Mouse (Mus musculus): ENCODE data around the gene Vrk1. TPM values are rescaled to one million over a fixed set of nuclear protein-coding genes. Genes with fewer than 3 reads are reported as not detected.
A peak's percentile ranks its signal among the peaks of the same experiment; 100 is the strongest.

Gene Vrk1
- total and polyA plus RNA-seq, 3 experiments: 55.2 to 124 (median 69.1) TPM

DNA sequence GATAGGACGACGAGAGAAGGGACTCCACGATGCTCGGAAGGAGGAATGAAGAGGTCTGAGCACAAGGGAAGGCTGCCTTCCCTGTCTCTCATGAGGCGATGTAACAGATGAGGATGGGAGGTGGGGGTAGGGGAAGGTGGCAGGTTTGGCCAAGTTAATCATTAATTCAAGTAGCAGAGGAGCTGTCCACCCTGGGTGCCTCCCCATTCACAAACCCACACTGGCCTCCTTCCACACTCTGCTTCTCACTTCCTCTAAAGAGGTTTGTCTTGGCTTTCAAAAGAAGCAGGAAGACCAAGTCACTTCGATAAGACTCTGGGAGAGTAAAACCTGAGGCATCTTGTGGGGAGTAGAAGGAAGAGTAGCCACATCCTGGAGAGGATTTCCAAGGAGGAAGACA, 5.3 kb upstream of the Vrk1 start:
- Histone ChIP-seq H3K4me1 (ENCODE audit: control insufficient read depth in 1 of 2, insufficient read depth in 2 of 2) (peaks cover 6 to 16% of the 10 kb centered on the region in 2 experiments), H3K27ac (ENCODE audit: insufficient read depth, low read depth) (no peak overlapping the region), H3K4me3 (replicated peaks in 1 of 3; ENCODE audit: low read depth in 2 of 3, low read length in 2 of 3, poor library complexity in 1 of 3) (peak overlapping the region in 1 of 3 experiments; percentile 19), H3K4me2 (ENCODE audit: insufficient read depth, low read depth, poor library complexity, severe bottlenecking) (peak overlapping the region; percentile 25), H3K27me3 (replicated peaks) (no peaks in the 10 kb centered on the region), H3K9ac (ENCODE audit: insufficient read depth, low read depth) (no peak overlapping the region), H3K79me2 (replicated peaks; ENCODE audit: control insufficient read depth, extremely low read depth, insufficient read depth, poor library complexity, severe bottlenecking) (no peaks in the 10 kb centered on the region), H3K9me3 (replicated peaks; ENCODE audit: low read length) (no peaks in the 10 kb centered on the region), H3K36me3 (replicated peaks in 1 of 2; ENCODE audit: control insufficient read depth in 1 of 2, insufficient read depth in 1 of 2, low read length in 1 of 2) (no peaks in the 10 kb centered on the region)
- TF ChIP-seq UBTF (IDR thresholded peaks at IDR 0.05; ENCODE audit: low read depth, low read length) (no peak), TCF12 (IDR thresholded peaks at IDR 0.05; ENCODE audit: low read depth, low read length) (no peak), ETS1 (conservative IDR thresholded peaks at IDR 0.05; ENCODE audit: low read depth, low read length) (no peak), MAZ (IDR thresholded peaks at IDR 0.05; ENCODE audit: low read depth, low read length) (no peak), IRF4 (IDR thresholded peaks at IDR 0.05; ENCODE audit: low read depth, low read length) (no peak), USF1 (IDR thresholded peaks at IDR 0.05; ENCODE audit: low read depth, low read length) (no peak), ZNF384 (IDR thresholded peaks at IDR 0.05; ENCODE audit: low read depth, low read length) (no peak), SIN3A (IDR thresholded peaks at IDR 0.05; ENCODE audit: low read length) (no peak), MXI1 (IDR thresholded peaks at IDR 0.05; ENCODE audit: low read depth, low read length) (no peak), PAX5 (IDR thresholded peaks at IDR 0.05; ENCODE audit: low read length) (no peak), ZC3H11A (IDR thresholded peaks at IDR 0.05; ENCODE audit: low read depth, low read length) (no peak), NELFE (IDR thresholded peaks at IDR 0.05; ENCODE audit: low read depth, low read length) (no peak), CTCF (conservative IDR thresholded peaks at IDR 0.05 in 1 of 2, IDR thresholded peaks at IDR 0.05 in 1 of 2; ENCODE audit: low read depth in 2 of 2, low read length in 2 of 2) (no peak), ZMIZ1 (IDR thresholded peaks at IDR 0.05; ENCODE audit: low read depth, low read length) (no peak), CHD2 (IDR thresholded peaks at IDR 0.05; ENCODE audit: low read length) (no peak)
- in situ Hi-C loops (cut with MboI; ENCODE audit: low pct_ligation_motif_present, low pct_unique_long_range_greater_than_20kb, low sequenced_read_pairs) (no loop called here), dilution Hi-C loops (cut with MboI; ENCODE audit: extremely low pct_ligation_motif_present, extremely low pct_unique_long_range_greater_than_20kb, low sequenced_read_pairs) (no loop called here)
- peak; percentile 33 for DNase-seq (ENCODE audit: extremely low read depth)

DNA sequence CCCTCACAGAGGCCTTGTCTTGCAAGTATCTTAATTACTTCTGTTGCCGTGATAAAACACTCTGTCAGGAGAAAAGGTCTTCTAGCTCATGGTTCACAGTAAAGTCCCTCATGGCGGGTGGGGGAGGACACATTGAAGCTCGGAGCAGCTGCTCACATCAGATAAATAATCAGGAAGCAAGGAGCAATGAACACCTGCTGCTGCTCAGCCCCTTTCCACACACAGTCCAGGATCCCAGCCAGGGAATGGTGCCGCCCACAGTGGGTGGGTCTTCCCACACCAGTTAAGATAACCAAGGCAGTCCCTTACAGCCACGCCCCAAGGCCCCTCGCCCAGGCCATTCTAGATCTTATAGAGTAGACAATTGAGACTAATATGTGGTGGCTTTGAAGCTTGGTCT, 3.8 kb upstream of the Vrk1 start:
- H3K4me2 ChIP-seq (ENCODE audit: insufficient read depth, low read depth, poor library complexity, severe bottlenecking): no peak overlapping the region
- dilution Hi-C loops (cut with MboI; ENCODE audit: extremely low pct_ligation_motif_present, extremely low pct_unique_long_range_greater_than_20kb, low sequenced_read_pairs) (no loop called here), in situ Hi-C loops (cut with MboI; ENCODE audit: low pct_ligation_motif_present, low pct_unique_long_range_greater_than_20kb, low sequenced_read_pairs) (no loop called here)

More for the DNA sequence above, 3.8 kb upstream of the Vrk1 start:
- Histone ChIP-seq H3K4me3 (replicated peaks in 1 of 3; ENCODE audit: low read depth in 2 of 3, low read length in 2 of 3, poor library complexity in 1 of 3) (no peak overlapping the region), H3K27me3 (replicated peaks) (no peaks in the 10 kb centered on the region), H3K79me2 (replicated peaks; ENCODE audit: control insufficient read depth, extremely low read depth, insufficient read depth, poor library complexity, severe bottlenecking) (peaks cover 7% of the 10 kb centered on the region), H3K4me1 (ENCODE audit: control insufficient read depth in 1 of 2, insufficient read depth in 2 of 2) (peaks cover 6 to 18% of the 10 kb centered on the region in 2 experiments), H3K9ac (ENCODE audit: insufficient read depth, low read depth) (no peak overlapping the region), H3K27ac (ENCODE audit: insufficient read depth, low read depth) (no peak overlapping the region), H3K9me3 (replicated peaks; ENCODE audit: low read length) (no peaks in the 10 kb centered on the region), H3K36me3 (replicated peaks in 1 of 2; ENCODE audit: control insufficient read depth in 1 of 2, insufficient read depth in 1 of 2, low read length in 1 of 2) (no peaks in the 10 kb centered on the region)
- TF ChIP-seq JUN (IDR thresholded peaks at IDR 0.05; ENCODE audit: insufficient read depth, low read depth, low read length): no peak
- TF ChIP-seq MEF2A (IDR thresholded peaks at IDR 0.05; ENCODE audit: borderline replicate concordance, low read depth, low read length): no peak
- TF ChIP-seq BHLHE40 (IDR thresholded peaks at IDR 0.05; ENCODE audit: low read depth, low read length): no peak
- TF ChIP-seq ETS1 (conservative IDR thresholded peaks at IDR 0.05; ENCODE audit: low read depth, low read length): no peak
- no peak for TF ChIP-seq HCFC1 (IDR thresholded peaks at IDR 0.05; ENCODE audit: low read depth, low read length)
- no peak for TF ChIP-seq CTCF (conservative IDR thresholded peaks at IDR 0.05 in 1 of 2, IDR thresholded peaks at IDR 0.05 in 1 of 2; ENCODE audit: low read depth in 2 of 2, low read length in 2 of 2)
- TF ChIP-seq USF1 (IDR thresholded peaks at IDR 0.05; ENCODE audit: low read depth, low read length): no peak
- no peak for TF ChIP-seq NRF1 (IDR thresholded peaks at IDR 0.05; ENCODE audit: low read depth, low read length)
- no peak for TF ChIP-seq EP300 (IDR thresholded peaks at IDR 0.05; ENCODE audit: low read length)
- no peak for TF ChIP-seq USF2 (conservative IDR thresholded peaks at IDR 0.05; ENCODE audit: low read depth, low read length)
- DNase-seq (ENCODE audit: extremely low read depth): no peak

Data from CH12.LX (cell line).